Mouse (Mus musculus) ovary, postnatal 36 days (tissue): ENCODE data around the gene Setd3.

Experiments used
- DNase-seq: peaks from one replicate; pipeline ENCODE4 v3.0.0; 2022; ENCODE audit warnings: low spot score, mixed read lengths

Gene Setd3

GRCm38 (mm10) chr12:108203895-108204294 is 24.8 kb upstream of the Setd3 start:
- DNase-seq = no peak

DNA sequence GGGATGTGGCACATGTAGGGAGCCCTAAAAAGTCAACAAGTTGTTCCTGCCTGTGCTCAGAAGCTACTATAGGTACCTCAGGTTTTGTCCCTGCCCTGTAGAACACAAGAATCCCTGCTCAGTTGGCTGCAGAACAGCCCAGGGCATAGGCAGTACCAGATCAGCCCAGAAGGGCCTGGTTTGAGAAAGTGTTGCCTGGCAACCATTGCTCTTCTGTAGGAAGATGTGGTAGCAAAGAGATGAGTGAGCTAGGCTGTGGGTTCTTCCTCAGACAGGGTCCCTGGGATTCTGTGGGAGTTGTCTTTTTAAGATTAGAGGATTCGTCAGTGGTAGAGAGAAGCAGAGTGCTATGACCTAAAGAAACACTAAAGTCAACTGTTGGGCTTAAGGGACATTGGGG is 21.0 kb upstream of the Setd3 start:
- DNase-seq = no peak

- DNase-seq = no peak
Observed at GRCm38 (mm10) chr12:108198447-108198846, 19.3 kb upstream of the Setd3 start.

DNA sequence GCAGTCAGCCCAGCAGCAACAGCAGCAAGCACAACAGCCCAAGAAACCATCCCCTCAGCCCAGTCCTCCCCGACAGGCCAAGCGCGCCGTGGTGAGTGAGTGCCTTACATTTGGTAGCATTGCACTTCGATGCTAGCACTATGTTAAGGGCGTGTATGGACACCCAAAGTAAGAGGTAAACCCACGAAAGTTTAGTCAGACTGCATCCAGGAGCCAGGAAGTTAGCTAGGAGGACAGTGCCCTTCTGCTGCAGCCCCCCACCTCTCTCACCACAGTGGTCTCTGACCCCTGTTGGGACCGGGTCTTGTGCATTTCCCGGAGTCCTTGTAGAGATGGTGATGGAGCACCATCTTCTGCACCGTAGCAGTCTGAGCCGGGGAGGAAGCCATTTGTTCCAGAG is 16.6 kb upstream of the Setd3 start:
- no peak for DNase-seq

DNA sequence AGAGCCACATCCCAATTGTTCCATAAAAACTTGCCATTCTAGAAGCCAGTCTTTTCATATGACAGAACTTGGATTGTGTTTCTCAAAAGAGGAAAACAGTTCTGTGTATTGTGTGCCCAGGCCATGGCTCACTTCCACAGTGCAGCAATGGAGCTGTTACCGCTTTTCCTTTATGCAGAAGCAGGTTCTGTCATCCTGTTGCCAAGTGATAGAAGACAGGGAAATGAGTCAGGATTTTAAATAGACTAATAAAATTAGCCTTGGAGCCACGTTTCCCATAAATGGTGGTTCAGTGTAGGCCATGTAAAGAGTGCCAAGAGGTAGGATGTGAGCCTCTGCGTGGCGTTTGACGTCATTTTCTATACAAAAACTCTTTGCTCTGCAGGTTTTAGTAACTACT is 14.8 kb upstream of the Setd3 start:
- no peak for DNase-seq

- DNase-seq = no peak
Observed at GRCm38 (mm10) chr12:108187541-108188091, 8.5 kb upstream of the Setd3 start.

DNA sequence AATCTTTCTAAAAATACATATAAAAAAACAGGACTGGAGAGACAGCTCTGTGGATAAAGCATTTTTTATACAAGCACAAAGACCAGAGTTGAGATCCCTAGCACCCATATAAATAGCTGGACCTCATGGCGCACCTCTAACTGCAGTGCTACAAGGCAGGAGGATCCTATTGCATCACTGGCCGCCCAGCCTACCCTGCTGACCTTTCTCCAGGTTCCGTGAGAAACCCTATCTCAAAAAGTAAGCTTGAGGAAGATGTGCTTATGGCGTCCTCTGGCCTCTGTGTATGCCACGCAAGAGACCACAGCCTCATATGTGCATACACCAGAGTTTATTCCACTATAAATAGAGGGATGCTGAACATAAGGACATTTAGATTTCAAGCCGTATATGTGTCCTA is 2.6 kb upstream of the Setd3 start:
- DNase-seq = no peak

DNA sequence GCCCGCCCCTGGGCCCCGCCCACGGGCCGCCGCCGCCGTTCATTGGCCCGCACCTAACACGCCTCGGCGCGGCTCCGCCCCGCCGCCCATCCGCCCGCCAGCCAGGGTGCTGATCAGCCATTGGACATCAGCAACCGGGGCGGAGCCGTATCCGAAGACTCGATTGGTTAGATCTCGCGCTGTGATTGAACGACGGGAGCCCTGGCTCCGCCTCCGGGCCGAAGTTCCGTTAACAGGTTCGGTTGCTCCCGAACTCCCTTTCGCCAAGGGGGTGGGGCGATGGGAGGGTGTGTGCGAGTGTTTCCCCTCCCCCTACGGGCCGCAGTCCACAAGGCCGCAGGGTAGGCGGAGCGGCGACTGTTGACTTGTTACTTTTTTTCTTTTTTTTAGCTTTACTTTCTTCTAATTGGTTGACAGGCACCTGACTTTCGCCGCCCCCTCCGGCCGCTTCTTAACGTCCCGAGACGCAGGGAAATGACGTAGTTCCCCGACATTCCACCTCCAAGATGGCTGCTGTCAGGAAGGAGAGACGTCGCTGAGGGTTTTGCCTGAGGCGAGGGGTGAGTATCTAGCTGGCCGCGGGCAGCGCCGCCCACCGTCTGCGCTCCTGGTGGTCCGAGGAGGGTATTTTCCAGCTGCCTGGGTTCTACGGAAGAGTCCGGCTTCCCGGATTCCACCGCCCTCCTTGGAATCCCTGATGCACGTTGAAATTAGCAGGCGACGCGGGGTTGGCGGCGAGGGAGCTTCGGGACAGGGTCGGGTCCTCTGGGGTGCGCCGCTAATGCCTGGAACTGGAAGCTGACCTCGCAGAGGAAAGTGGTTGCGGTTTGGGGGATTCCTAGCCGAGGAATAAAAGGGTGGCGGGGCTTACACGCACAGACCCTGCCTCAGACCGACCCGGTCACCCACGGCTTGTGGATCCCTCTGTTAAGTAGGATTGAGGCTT is 480 bp upstream of the Setd3 start, which contains the start of gene Ccnk:
Ccnk (plus strand) TSS at position 259 of the 946 bp plus-strand sequence.
- DNase-seq = peak; percentile 98

DNA sequence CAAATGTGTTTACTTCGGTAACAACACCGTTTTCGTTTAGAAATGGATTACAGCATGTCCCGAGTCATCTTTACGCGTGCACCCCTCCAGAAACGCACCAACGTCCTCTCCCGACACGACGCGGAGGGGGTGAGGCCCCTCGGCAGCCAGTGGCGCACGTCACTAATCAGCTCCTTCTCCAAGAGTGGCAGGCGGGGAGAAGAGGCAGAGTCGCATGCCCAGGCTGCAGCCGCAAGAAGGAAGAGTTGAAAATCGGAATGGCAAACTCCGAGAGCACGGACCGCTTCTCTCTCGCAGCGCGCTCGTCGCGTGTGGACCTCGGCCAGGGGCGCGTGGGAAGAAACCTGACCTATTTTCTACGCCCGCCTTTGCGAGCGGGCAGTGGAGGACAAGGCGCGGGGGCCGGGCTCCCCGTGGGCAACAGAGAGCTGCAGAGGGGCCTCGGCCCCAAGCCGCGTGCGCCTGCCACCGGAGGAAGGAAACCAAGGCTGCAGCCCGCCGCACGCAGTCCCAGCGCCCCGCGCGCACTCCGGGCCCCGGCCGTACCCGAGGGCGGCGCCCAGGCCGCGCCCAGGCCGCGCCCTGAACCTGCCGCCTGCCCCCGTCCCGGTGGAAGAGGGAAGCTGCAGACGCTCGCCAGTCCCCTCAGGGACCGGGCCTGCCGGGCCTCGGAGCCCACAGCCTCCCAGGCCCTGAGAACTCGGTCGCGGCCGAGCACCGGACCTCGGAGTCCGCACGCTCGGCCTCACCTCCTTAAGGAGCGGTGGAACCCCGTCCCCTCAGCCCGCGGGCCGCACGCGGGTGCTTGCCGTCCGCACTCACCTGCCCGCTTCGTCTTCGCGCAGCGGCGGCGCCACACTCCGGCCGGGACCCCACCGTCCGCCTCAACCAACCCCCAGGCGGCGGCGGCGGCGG is 526 bp downstream of the Setd3 start:
- peak; percentile 57 for DNase-seq

- DNase-seq = no peak
Observed at GRCm38 (mm10) chr12:108176366-108176765, 2.7 kb downstream of the Setd3 start.

DNA sequence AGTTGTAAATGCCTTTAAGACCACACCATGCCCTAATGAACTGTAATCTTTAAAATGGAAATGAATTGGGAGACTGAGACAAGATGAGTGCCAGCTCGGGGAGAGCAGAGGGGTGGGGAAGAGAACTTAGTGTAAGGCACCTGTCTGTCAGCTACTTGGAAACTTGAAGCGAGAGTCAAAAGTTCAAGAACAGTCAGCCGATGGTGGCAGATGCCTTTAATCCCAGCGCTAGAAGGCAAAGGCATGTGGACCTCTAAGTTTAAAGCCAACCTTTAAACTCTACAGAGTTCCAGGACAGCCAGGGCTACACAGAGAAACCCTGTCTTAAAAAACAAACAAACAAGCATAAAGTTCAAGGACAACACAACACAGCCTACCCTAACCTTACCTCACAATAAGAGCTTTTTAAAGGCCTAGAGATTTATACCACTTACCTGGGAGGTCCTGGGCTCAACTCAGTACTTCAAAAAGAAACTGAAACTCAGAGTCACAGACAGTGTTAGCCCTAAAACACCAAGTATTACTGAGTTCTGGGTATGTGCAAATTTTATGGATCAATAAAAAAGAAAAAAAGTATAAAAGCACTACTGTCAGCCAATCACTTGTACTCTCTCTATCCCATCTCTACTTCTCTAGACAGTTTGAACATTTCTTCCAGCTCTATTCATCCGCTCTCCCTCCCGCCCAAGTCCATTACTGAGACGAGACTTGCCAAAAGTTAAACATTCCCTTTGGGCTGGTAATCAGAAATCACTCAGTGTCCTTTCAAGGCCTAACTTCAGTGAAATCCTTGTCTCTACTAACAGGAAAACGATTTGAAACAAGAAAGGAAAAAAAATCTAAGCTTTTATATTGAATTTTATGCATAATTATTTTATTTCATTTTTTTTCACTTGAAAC is 4.3 kb downstream of the Setd3 start:
- DNase-seq = no peak

DNA sequence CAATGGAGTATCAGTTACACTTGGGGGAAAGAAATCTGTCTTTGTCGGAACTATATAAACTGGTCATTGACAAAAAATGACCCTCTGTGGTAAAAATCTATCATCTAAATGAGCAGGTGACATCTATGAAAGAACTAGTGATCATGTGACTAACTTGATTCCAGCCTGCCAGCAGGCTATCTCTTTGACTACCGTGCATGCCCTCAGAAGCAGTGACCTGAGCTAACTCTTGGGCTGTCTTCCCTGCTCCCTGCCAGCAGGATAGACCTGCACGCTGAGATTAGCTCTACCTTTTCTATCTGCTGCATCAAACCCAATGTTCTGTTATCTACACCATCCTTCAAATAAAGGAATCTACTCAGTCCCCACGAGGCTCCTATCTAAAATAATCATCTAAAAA is 6.5 kb downstream of the Setd3 start:
- no peak for DNase-seq

GRCm38 (mm10) chr12:108171336-108171735 is 7.8 kb downstream of the Setd3 start:
- DNase-seq = no peak

- DNase-seq = no peak
Observed at GRCm38 (mm10) chr12:108170467-108170866, 8.6 kb downstream of the Setd3 start.

- DNase-seq = no peak
Observed at GRCm38 (mm10) chr12:108168909-108169308, 10.2 kb downstream of the Setd3 start.

- no peak for DNase-seq
Observed at GRCm38 (mm10) chr12:108163706-108164105, 15.4 kb downstream of the Setd3 start.

GRCm38 (mm10) chr12:108162036-108162435 is 17.1 kb downstream of the Setd3 start:
- peak; percentile 18 for DNase-seq

DNA sequence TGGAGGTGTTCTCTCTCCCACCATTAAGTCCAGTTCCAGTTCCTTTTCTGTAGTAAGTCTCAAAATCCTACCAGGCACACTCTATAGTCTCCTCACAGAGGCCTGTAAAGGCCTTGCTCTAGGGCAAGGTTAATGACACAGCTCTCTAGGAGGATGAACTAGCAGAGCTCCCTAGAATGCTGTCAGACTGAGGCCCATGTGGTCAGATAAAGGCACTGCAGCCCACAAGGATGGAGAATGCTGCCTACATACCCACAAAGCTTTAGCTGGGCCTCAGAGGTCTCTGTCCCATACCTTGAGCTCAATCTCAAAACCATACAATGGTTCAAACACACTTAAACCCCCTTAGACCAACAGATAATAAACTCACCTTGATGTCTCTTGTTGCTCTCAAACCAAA is 19.3 kb downstream of the Setd3 start:
- no peak for DNase-seq

GRCm38 (mm10) chr12:108152743-108153142 is 26.4 kb downstream of the Setd3 start:
- no peak for DNase-seq

DNA sequence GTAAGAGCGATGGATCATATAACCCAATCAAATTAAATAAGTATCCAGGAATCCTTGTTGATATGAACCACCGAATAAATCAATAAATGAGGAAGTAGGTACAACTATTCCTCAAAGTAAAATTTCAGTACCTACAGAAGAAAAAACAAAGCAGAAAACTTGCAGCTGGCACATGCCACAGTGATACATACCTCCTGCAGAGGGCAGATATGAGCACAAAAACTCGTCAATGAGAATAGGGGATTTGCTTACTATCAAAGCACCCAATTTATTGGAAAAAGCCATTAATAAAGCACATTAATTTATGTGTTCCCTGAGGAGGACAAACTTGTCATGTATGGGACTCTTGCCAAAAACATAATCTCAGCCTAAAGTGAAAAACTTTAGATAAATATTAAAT is 29.4 kb downstream of the Setd3 start:
- no peak for DNase-seq

- DNase-seq = no peak
Observed at GRCm38 (mm10) chr12:108145198-108145597, 33.9 kb downstream of the Setd3 start.
